Mouse (Mus musculus): ENCODE measurements around the gene Bphl.

DNA sequence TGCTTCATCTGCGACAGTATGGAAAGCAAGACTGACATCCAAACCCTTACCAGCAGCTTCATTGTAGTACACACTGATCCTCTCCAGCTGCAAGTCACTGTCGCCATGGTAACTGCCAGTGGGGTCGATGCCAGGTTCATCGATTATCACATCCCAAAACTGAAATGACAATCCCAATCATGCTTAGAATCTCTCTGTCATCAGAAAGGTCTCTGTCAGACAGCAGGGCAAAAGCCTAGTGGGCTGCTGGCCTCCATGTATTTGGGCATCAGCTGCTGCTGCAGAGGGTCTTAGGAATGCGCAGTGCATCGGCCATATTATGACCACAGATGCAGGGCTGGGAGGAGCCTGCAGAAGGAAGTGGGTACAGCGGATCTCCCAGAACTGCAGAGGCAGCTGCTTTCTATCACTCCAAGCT is 51.5 kb downstream of the Bphl start:
- no peak for TF ChIP-seq CTCF (IDR thresholded peaks at IDR 0.05; ENCODE audit: insufficient read depth, low read depth, low read length)
- TF ChIP-seq POLR2A (IDR thresholded peaks at IDR 0.05; ENCODE audit: insufficient read depth, low read depth, low read length) = no peak

All from olfactory bulb, adult 2 months (tissue).